Mouse (Mus musculus) neutrophil, adult 5-6 weeks (primary cell): ENCODE results near the gene Phox2a. TPM values are rescaled to one million over a fixed set of nuclear protein-coding genes. Genes with fewer than 3 reads are reported as not detected.

ENCODE experiments used
- ATAC-seq: fragments of 151-379, 151-347 bp; 2 replicates; pipeline ENCODE4 v1.8.0; 2017; ENCODE audit warnings: mild to moderate bottlenecking, moderate TSS enrichment; ENCODE audit not compliant: insufficient number of reproducible peaks, poor library complexity, low FRiP score, severe bottlenecking; ENCODE audit errors: extremely low read depth
- total RNA-seq: library from RNA; stranded (forward); fragments of 200-1000 nt; gene quantifications from 2 replicates; pipeline ENCODE4 v1.2.3, GENCODE M21; 2017

Gene Phox2a
- total RNA-seq, 1 experiment from 2014 or later, result not detected

- no peak for ATAC-seq
These were observed 53.2 kb downstream of the Phox2a start for GRCm38 (mm10) chr7:101871296-101871695.

Other genes starting within 250 kb of the Phox2a start
- gene Art2b, start 232.7 kb upstream of the Phox2a start, total RNA-seq, result 6.9 and 9.2 TPM in 2 replicates
- gene Clpb, start 154.7 kb upstream of the Phox2a start, total RNA-seq, result 7.7 and 9.2 TPM in 2 replicates
- gene Inppl1, start 19.9 kb downstream of the Phox2a start, total RNA-seq, result 5.7 and 10.4 TPM in 2 replicates
- gene Folr2, start 38.9 kb downstream of the Phox2a start, total RNA-seq, result not detected in 2 replicates
- 45.1 and 48.4 TPM in 2 replicates for gene Anapc15, start 45.4 kb downstream of the Phox2a start, total RNA-seq
- 1.0 TPM in 1 of 2 replicates, not detected in the other for gene Folr1, start 52.5 kb downstream of the Phox2a start, total RNA-seq
- gene Lamtor1, start 87.6 kb downstream of the Phox2a start, total RNA-seq, result 65.2 and 77.1 TPM in 2 replicates
- 0.49 TPM in 1 of 2 replicates, not detected in the other for gene Tomt, start 88.0 kb downstream of the Phox2a start, total RNA-seq
- 0.93 and 3.2 TPM in 2 replicates for gene Lrrc51, start 115.6 kb downstream of the Phox2a start, total RNA-seq
- 225 and 227 TPM in 2 replicates for gene Numa1, start 115.8 kb downstream of the Phox2a start, total RNA-seq
- 12.2 and 13.6 TPM in 2 replicates for gene Il18bp, start 200.4 kb downstream of the Phox2a start, total RNA-seq
- gene Rnf121, start 247.2 kb downstream of the Phox2a start, total RNA-seq, result 15.0 and 15.8 TPM in 2 replicates
- 35.2 and 40.2 TPM in 2 replicates for gene Xndc1, start 247.2 kb downstream of the Phox2a start, total RNA-seq
- gene Xntrpc, start 247.4 kb downstream of the Phox2a start, total RNA-seq, result 0.47 and 3.4 TPM in 2 replicates